Comparison of ENCODE assay signal across 11 mouse cellular contexts in genomic region chr19:16502054-16502453, GRCm38 (mm10).
"Had no signal": no experiment of that assay in that cellular context is flagged by ENCODE, and none has a peak within 500 bp of the region (broad histone marks: within the 10 kb centered on the region; RNA-seq: fewer than 3 reads in every experiment).

No protein-coding gene starts in this region.

- H3K27me3 ChIP-seq: kidney, embryonic 15.5 days; limb, embryonic 13.5 days; liver, embryonic 15.5 days; midbrain, embryonic 13.5 days; neural tube, embryonic 15.5 days had no signal

- H3K4me2 ChIP-seq: kidney, embryonic 15.5 days; limb, embryonic 13.5 days; liver, embryonic 15.5 days; midbrain, embryonic 13.5 days; neural tube, embryonic 15.5 days had no signal

- H3K9ac ChIP-seq: kidney, embryonic 15.5 days; limb, embryonic 13.5 days; liver, embryonic 15.5 days; midbrain, embryonic 13.5 days; neural tube, embryonic 15.5 days had no signal

- DNase-seq: kidney, adult 18-20 months; kidney, postnatal 4 days; left cerebral cortex, postnatal 4 days; thymus, postnatal 4 days had no signal

- H3K36me3 ChIP-seq: kidney, embryonic 15.5 days; limb, embryonic 13.5 days; liver, embryonic 15.5 days; midbrain, embryonic 13.5 days; neural tube, embryonic 15.5 days had no signal

- H3K27ac ChIP-seq: kidney, embryonic 15.5 days; layer of hippocampus, adult 2 months; limb, embryonic 13.5 days; liver, embryonic 15.5 days; midbrain, embryonic 13.5 days; neural tube, embryonic 15.5 days had no signal

- H3K4me3 ChIP-seq: kidney, embryonic 15.5 days; layer of hippocampus, adult 2 months; limb, embryonic 13.5 days; liver, embryonic 15.5 days; midbrain, embryonic 13.5 days; myocyte; neural tube, embryonic 15.5 days had no signal

- H3K4me1 ChIP-seq: limb, embryonic 13.5 days; liver, embryonic 15.5 days had no signal

- H3K9me3 ChIP-seq: kidney, embryonic 15.5 days; limb, embryonic 13.5 days; liver, embryonic 15.5 days; midbrain, embryonic 13.5 days; neural tube, embryonic 15.5 days had no signal

- ATAC-seq: midbrain, embryonic 13.5 days had no signal
